ENCODE assay signal across 16 mouse cellular contexts in the genomic region with DNA sequence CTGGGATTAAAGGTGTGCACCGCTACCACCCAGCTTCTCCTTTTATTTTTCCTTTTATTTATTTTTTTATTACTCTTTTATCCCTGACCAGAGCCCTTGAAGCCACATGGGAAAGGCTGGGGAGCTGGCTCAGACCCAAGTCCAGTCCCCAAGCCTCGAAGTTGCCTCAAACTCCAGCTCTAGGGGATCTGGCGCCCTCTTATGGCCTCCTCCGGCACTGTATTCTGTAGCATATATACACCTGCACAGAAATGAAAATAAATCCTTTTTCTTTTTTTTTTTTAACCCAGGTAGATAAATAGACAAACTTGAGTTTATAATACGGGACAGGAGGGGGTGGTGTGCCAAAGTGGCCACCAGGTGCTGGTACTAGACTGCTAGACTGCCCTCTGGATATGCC. TPM values are rescaled to one million over a fixed set of nuclear protein-coding genes. Genes with fewer than 3 reads are reported as not detected.
DNase-seq lines count a peak whose midpoint lies in the region; ATAC-seq and TF ChIP-seq lines count a peak whose summit lies in the region.
"Had no signal": no experiment of that assay in that cellular context is flagged by ENCODE, and none has a peak within 500 bp of the region (broad histone marks: within the 10 kb centered on the region; RNA-seq: fewer than 3 reads in every experiment).

No protein-coding gene starts in this region.

- no peak overlapping the region for H3K4me2 ChIP-seq in midbrain, postnatal 0 days (ENCODE audit: low read depth, low read length, poor library complexity, severe bottlenecking)
- H3K4me2 ChIP-seq in midbrain, embryonic 14.5 days (ENCODE audit: low read length), result no peak overlapping the region
- H3K4me2 ChIP-seq: neural tube, embryonic 15.5 days had no signal

- in situ Hi-C loops in ES-E14 (cut with MboI; ENCODE audit: low sequenced_read_pairs in 2 of 2, unreplicated experiment in 2 of 2), result no loop called here

- no peak overlapping the region for H3K9ac ChIP-seq in midbrain, postnatal 0 days (replicated peaks; ENCODE audit: low read length, poor library complexity, severe bottlenecking)
- no peak overlapping the region for H3K9ac ChIP-seq in midbrain, embryonic 14.5 days (replicated peaks; ENCODE audit: low read length)
- H3K9ac ChIP-seq in ES-E14 (ENCODE audit: insufficient read depth, low read depth, low read length, poor library complexity, severe bottlenecking), result no peak overlapping the region
- H3K9ac ChIP-seq: neural tube, embryonic 15.5 days had no signal

- no peak for ATAC-seq in midbrain, postnatal 0 days (ENCODE audit: low FRiP score)
- no peak for ATAC-seq in midbrain, embryonic 14.5 days (ENCODE audit: low FRiP score, low TSS enrichment)
- ATAC-seq: midbrain, embryonic 16.5 days had no signal

- no peaks in the 10 kb centered on the region for H3K36me3 ChIP-seq in midbrain, postnatal 0 days (ENCODE audit: insufficient read depth, low read length)
- no peaks in the 10 kb centered on the region for H3K36me3 ChIP-seq in midbrain, embryonic 14.5 days (ENCODE audit: control insufficient read depth, insufficient read depth, low read length)
- H3K36me3 ChIP-seq in ES-E14 (ENCODE audit: control insufficient read depth, insufficient read depth, low read length, poor library complexity, severe bottlenecking), result no peaks in the 10 kb centered on the region
- no peaks in the 10 kb centered on the region for H3K36me3 ChIP-seq in small intestine, adult 2 months (ENCODE audit: control insufficient read depth, insufficient read depth, low read length)
- no peaks in the 10 kb centered on the region for H3K36me3 ChIP-seq in embryonic facial prominence, embryonic 10.5 days (replicated peaks)
- H3K36me3 ChIP-seq: neural tube, embryonic 15.5 days had no signal

- no peak overlapping the region for H3K4me3 ChIP-seq in midbrain, postnatal 0 days (ENCODE audit: low read depth, low read length)
- no peak overlapping the region for H3K4me3 ChIP-seq in midbrain, embryonic 14.5 days (replicated peaks; ENCODE audit: low read depth, low read length)
- no peak overlapping the region for H3K4me3 ChIP-seq in ES-E14 (ENCODE audit: insufficient read depth in 1 of 2, low read depth in 1 of 2, low read length in 2 of 2, poor library complexity in 1 of 2, severe bottlenecking in 1 of 2)
- H3K4me3 ChIP-seq in small intestine, adult 2 months (ENCODE audit: low read depth, low read length), result no peak overlapping the region
- no peak overlapping the region for H3K4me3 ChIP-seq in embryonic facial prominence, embryonic 10.5 days
- H3K4me3 ChIP-seq: neural tube, embryonic 15.5 days had no signal

- TF ChIP-seq POLR2A in small intestine, adult 2 months (IDR thresholded peaks at IDR 0.05; ENCODE audit: low read depth, low read length), result no peak

- H3K27ac ChIP-seq in midbrain, postnatal 0 days (ENCODE audit: low read depth, low read length), result no peak overlapping the region
- no peak overlapping the region for H3K27ac ChIP-seq in midbrain, embryonic 14.5 days (replicated peaks; ENCODE audit: low read depth, low read length)
- no peak overlapping the region for H3K27ac ChIP-seq in ES-E14 (ENCODE audit: insufficient read depth, low read depth, low read length, poor library complexity, severe bottlenecking)
- H3K27ac ChIP-seq in small intestine, adult 2 months (ENCODE audit: insufficient read depth, low read depth, low read length), result no peak overlapping the region
- no peak overlapping the region for H3K27ac ChIP-seq in embryonic facial prominence, embryonic 10.5 days (replicated peaks)
- H3K27ac ChIP-seq: neural tube, embryonic 15.5 days had no signal

- no peaks in the 10 kb centered on the region for H3K27me3 ChIP-seq in midbrain, postnatal 0 days (ENCODE audit: insufficient read depth, low read length)
- H3K27me3 ChIP-seq in midbrain, embryonic 14.5 days (ENCODE audit: control insufficient read depth, insufficient read depth, low read length), result no peaks in the 10 kb centered on the region
- no peaks in the 10 kb centered on the region for H3K27me3 ChIP-seq in small intestine, adult 2 months (ENCODE audit: control insufficient read depth, insufficient read depth, low read length)
- H3K27me3 ChIP-seq in embryonic facial prominence, embryonic 10.5 days (replicated peaks; ENCODE audit: low read depth, poor library complexity, severe bottlenecking), result no peaks in the 10 kb centered on the region

- no peaks in the 10 kb centered on the region for H3K4me1 ChIP-seq in midbrain, postnatal 0 days (ENCODE audit: insufficient read depth, low read length)
- H3K4me1 ChIP-seq in midbrain, embryonic 14.5 days (ENCODE audit: control insufficient read depth, insufficient read depth, low read length), result no peaks in the 10 kb centered on the region
- peaks cover 2 to 6% of the 10 kb centered on the region in 2 experiments; a peak in 1 of 4 replicates for H3K4me1 ChIP-seq in ES-E14 (ENCODE audit: control insufficient read depth in 2 of 2, insufficient read depth in 2 of 2, low read length in 2 of 2, poor library complexity in 1 of 2)
- peaks cover 1% of the 10 kb centered on the region; the same call in 1 of the 2 replicates for H3K4me1 ChIP-seq in small intestine, adult 2 months (ENCODE audit: control insufficient read depth, insufficient read depth, insufficient read length, low read length)
- H3K4me1 ChIP-seq in embryonic facial prominence, embryonic 10.5 days, result no peaks in the 10 kb centered on the region

- peak; percentile 26 for TF ChIP-seq CTCF in midbrain, postnatal 0 days (IDR thresholded peaks at IDR 0.05)
- TF ChIP-seq CTCF in small intestine, adult 2 months (IDR thresholded peaks at IDR 0.05; ENCODE audit: extremely low read depth, insufficient read length, insufficient replicate concordance, low read depth, low read length), result peak; percentile 35; the same call in 1 of the 2 replicates

- peak; percentile 16 for DNase-seq in heart, postnatal 4 days
- DNase-seq in heart, adult 8-10 months (ENCODE audit: low spot score), result no peak
- no peak for DNase-seq in midbrain, postnatal 0 days (ENCODE audit: low spot score)
- no peak for DNase-seq in midbrain, embryonic 14.5 days
- DNase-seq in ES-E14 (ENCODE audit: low read depth, low spot score), result no peak
- no peak for DNase-seq in embryonic facial prominence, embryonic 10.5 days (ENCODE audit: low spot score)
- no peak for DNase-seq in yolk sac, embryonic 10.5 days (ENCODE audit: low spot score)
- DNase-seq: heart, adult 11 months; kidney, adult 11 months; lung, postnatal 4 days had no signal

- H3K9me3 ChIP-seq in midbrain, postnatal 0 days (ENCODE audit: low read length), result no peaks in the 10 kb centered on the region
- no peaks in the 10 kb centered on the region for H3K9me3 ChIP-seq in midbrain, embryonic 14.5 days (ENCODE audit: control insufficient read depth, low read length)
- H3K9me3 ChIP-seq in ES-E14 (ENCODE audit: control insufficient read depth, insufficient read depth, low read depth, low read length), result no peaks in the 10 kb centered on the region
- H3K9me3 ChIP-seq in embryonic facial prominence, embryonic 10.5 days, result no peaks in the 10 kb centered on the region
- H3K9me3 ChIP-seq: neural tube, embryonic 15.5 days had no signal

- 83% methylated on average over 5 of the region's 5 CpGs for WGBS in midbrain, postnatal 0 days
- 86% methylated on average over 5 of the region's 5 CpGs for WGBS in midbrain, embryonic 14.5 days
- WGBS in small intestine, adult 2 months, result 73% methylated on average over 5 of the region's 5 CpGs
- 79% methylated on average over 5 of the region's 5 CpGs for WGBS in embryonic facial prominence, embryonic 10.5 days

TF ChIP-seq in ES-E14, 5 proteins besides CTCF, POLR2A, EP300 and RAD21:
- TF ChIP-seq ZNF384 (IDR thresholded peaks at IDR 0.05; ENCODE audit: low read depth, low read length) (no peak), ZC3H11A (IDR thresholded peaks at IDR 0.05; ENCODE audit: borderline replicate concordance, low read depth, low read length) (0 out of 2 replicates have a peak, but pooled peaks have one; percentile 24), HCFC1 (IDR thresholded peaks at IDR 0.05; ENCODE audit: borderline replicate concordance, insufficient read depth, low read length) (no peak), MAFK (IDR thresholded peaks at IDR 0.05; ENCODE audit: insufficient read depth, low read depth, low read length) (no peak), CHD2 (IDR thresholded peaks at IDR 0.05; ENCODE audit: low read depth, low read length) (no peak)
TF ChIP-seq in ES-E14: peak in this region for 1.

RNA-seq across cellular contexts. Expression of a gene that starts 22.6 kb away (rescaled TPM):
- under 1 TPM; 0.45 to 0.54 TPM for total RNA-seq in heart, postnatal 4 days (2021)
- under 1 TPM; 0.09 to 0.28 (median 0.21) TPM for total RNA-seq in heart, adult 8-10 months (2022)
- total RNA-seq in midbrain, postnatal 0 days (2014; rRNA removed), result 2.2 and 2.6 TPM in 2 replicates
- 0.65 and 0.79 TPM in 2 replicates for polyA plus RNA-seq in midbrain, postnatal 0 days (2015; fragmentation: Nextera tagmentation; extraction: Ambion mirVana)
- polyA plus RNA-seq in midbrain, embryonic 14.5 days (2014; fragmentation: Nextera tagmentation; extraction: Ambion mirVana), result 0.08 and 0.15 TPM in 2 replicates
- 0.62 and 0.79 TPM in 2 replicates for total RNA-seq in ES-E14 (2012; rRNA removed)
- polyA plus RNA-seq in small intestine, adult 2 months (2012; rRNA removed), result 0.28 and 0.60 TPM in 2 replicates
- 0.24 and 0.35 TPM in 2 replicates for polyA plus RNA-seq in embryonic facial prominence, embryonic 10.5 days (2016; fragmentation: Nextera tagmentation; extraction: Ambion mirVana)

RNA-seq across cellular contexts. Expression of a gene that starts 46.6 kb away (rescaled TPM):
- total RNA-seq in heart, postnatal 4 days (2021), result 100 to 1,000 TPM in 1 of 2 experiments, 10 to 100 TPM in 1; 88.1 to 142 TPM
- total RNA-seq in heart, adult 8-10 months (2022), result 100 to 1,000 TPM; 117 to 139 (median 131) TPM
- total RNA-seq in midbrain, postnatal 0 days (2014; rRNA removed), result 70.4 and 77.1 TPM in 2 replicates
- 29.4 and 29.9 TPM in 2 replicates for polyA plus RNA-seq in midbrain, postnatal 0 days (2015; fragmentation: Nextera tagmentation; extraction: Ambion mirVana)
- polyA plus RNA-seq in midbrain, embryonic 14.5 days (2014; fragmentation: Nextera tagmentation; extraction: Ambion mirVana), result 88.3 and 116 TPM in 2 replicates
- total RNA-seq in ES-E14 (2012; rRNA removed), result 16.3 and 19.5 TPM in 2 replicates
- polyA plus RNA-seq in small intestine, adult 2 months (2012; rRNA removed), result 11.1 and 15.7 TPM in 2 replicates
- polyA plus RNA-seq in embryonic facial prominence, embryonic 10.5 days (2016; fragmentation: Nextera tagmentation; extraction: Ambion mirVana), result 133 and 136 TPM in 2 replicates

RNA-seq across cellular contexts. Expression of a gene that starts 47.2 kb away (rescaled TPM):
- under 1 TPM; 0.11 to 0.12 TPM for total RNA-seq in heart, postnatal 4 days (2021)
- under 1 TPM in 3 of 4 experiments, not detected in 1; 0.12 to 0.29 (median 0.13) TPM for total RNA-seq in heart, adult 8-10 months (2022)
- 0.05 TPM in 1 of 2 replicates, not detected in the other for total RNA-seq in midbrain, postnatal 0 days (2014; rRNA removed)
- polyA plus RNA-seq in midbrain, postnatal 0 days (2015; fragmentation: Nextera tagmentation; extraction: Ambion mirVana), result 0.06 TPM in 1 of 2 replicates, not detected in the other
- polyA plus RNA-seq in midbrain, embryonic 14.5 days (2014; fragmentation: Nextera tagmentation; extraction: Ambion mirVana), result not detected in 2 replicates
- 0.11 TPM in 1 of 2 replicates, not detected in the other for total RNA-seq in ES-E14 (2012; rRNA removed)
- polyA plus RNA-seq in small intestine, adult 2 months (2012; rRNA removed), result 0.06 TPM in 2 replicates
- polyA plus RNA-seq in embryonic facial prominence, embryonic 10.5 days (2016; fragmentation: Nextera tagmentation; extraction: Ambion mirVana), result not detected in 2 replicates
- total RNA-seq: layer of hippocampus, postnatal 10 days had no signal
- polyA plus RNA-seq: frontal cortex, adult 2 months; limb, embryonic 11.5 days; midbrain, embryonic 16.5 days; neural tube, embryonic 15.5 days had no signal
